Mouse (Mus musculus) spleen, adult 2 months (tissue): Measurements from ENCODE around the gene Cdc42se2.

Experiments used
- CTCF ChIP-seq: fragments of 200-500 bp; IDR thresholded peaks from 2 replicates; pipeline ENCODE4 v1.5.1; 2011; ENCODE audit warnings: mild to moderate bottlenecking, inconsistent platforms; ENCODE audit not compliant: insufficient read depth, insufficient read length, insufficient replicate concordance; ENCODE audit errors: extremely low read depth
- POLR2A ChIP-seq: fragments of 200-500 bp; IDR thresholded peaks from 2 replicates; pipeline ENCODE4 v1.6.1; 2011; ENCODE audit warnings: low read depth, low read length, inconsistent platforms

GRCm38 (mm10) chr11:54710512-54711293 lies 76.8 kb downstream of the Cdc42se2 start:
- TF ChIP-seq POLR2A = no peak
- TF ChIP-seq CTCF = no peak
